Mouse (Mus musculus) MEL-GATA-1-ER (cell line): Measurements from ENCODE around the gene Isoc2a.
"Not testable (repeated sequence)": the region's sequence is repeated elsewhere in the genome, so short reads cannot be mapped to it uniquely, and the experiment has no call there.

Experiments
- DNase-seq: peaks from one replicate; pipeline ENCODE4 v3.0.0-alpha.2; 2012; ENCODE audit warnings: low read depth; ENCODE audit errors: extremely low read depth

Isoc2a gene

GRCm38 (mm10) chr7:4876753-4877221 is at the start of gene Isoc2a:
Gene Isoc2a, plus strand, starts transcription at chr7:4877153.
- peak; percentile 90 for DNase-seq

- no peak for DNase-seq
These were observed 46.5 kb upstream of the Isoc2a start for GRCm38 (mm10) chr7:4830476-4830875.

GRCm38 (mm10) chr7:4835631-4836327 is 41.2 kb upstream of the Isoc2a start:
- DNase-seq = no peak

- no peak for DNase-seq
These were observed 40.6 kb upstream of the Isoc2a start for GRCm38 (mm10) chr7:4836351-4836792.

GRCm38 (mm10) chr7:4837639-4838038 is 39.3 kb upstream of the Isoc2a start:
- DNase-seq = no peak

GRCm38 (mm10) chr7:4842077-4842476 is 34.9 kb upstream of the Isoc2a start:
- no peak for DNase-seq

GRCm38 (mm10) chr7:4842634-4843131 is 34.3 kb upstream of the Isoc2a start:
- DNase-seq = peak; percentile 24

- no peak for DNase-seq
These were observed 33.2 kb upstream of the Isoc2a start for GRCm38 (mm10) chr7:4843604-4844244.

GRCm38 (mm10) chr7:4844245-4844916 is 32.6 kb upstream of the Isoc2a start, which contains the start of gene Shisa7:
Gene Shisa7, minus strand, starts transcription at chr7:4844696.
- DNase-seq = no peak

- DNase-seq = no peak
These were observed 32.0 kb upstream of the Isoc2a start for GRCm38 (mm10) chr7:4844917-4845309.

GRCm38 (mm10) chr7:4849372-4849771 is 27.6 kb upstream of the Isoc2a start:
- DNase-seq = no peak

- DNase-seq = no peak
These were observed 26.2 kb upstream of the Isoc2a start for GRCm38 (mm10) chr7:4850621-4851314.

GRCm38 (mm10) chr7:4851315-4851688 is 25.7 kb upstream of the Isoc2a start:
- no peak for DNase-seq

- no peak for DNase-seq
These were observed 23.3 kb upstream of the Isoc2a start for GRCm38 (mm10) chr7:4853613-4854012.

- DNase-seq = no peak
These were observed 20.4 kb upstream of the Isoc2a start for GRCm38 (mm10) chr7:4856508-4856907.

- DNase-seq = no peak
These were observed 19.6 kb upstream of the Isoc2a start for GRCm38 (mm10) chr7:4857321-4857720.

GRCm38 (mm10) chr7:4859418-4859978 is 17.5 kb upstream of the Isoc2a start:
- no peak for DNase-seq

GRCm38 (mm10) chr7:4860926-4861325 is 16.0 kb upstream of the Isoc2a start:
- DNase-seq = not testable (repeated sequence)

GRCm38 (mm10) chr7:4863041-4863440 is 13.9 kb upstream of the Isoc2a start:
- DNase-seq = no peak

GRCm38 (mm10) chr7:4863541-4864080 is 13.3 kb upstream of the Isoc2a start:
- no peak for DNase-seq
